Mouse (Mus musculus): ENCODE results near the gene Ptprr. TPM values are rescaled to one million over a fixed set of nuclear protein-coding genes. Genes with fewer than 3 reads are reported as not detected.
A peak's percentile ranks its signal among the peaks of the same experiment; 100 is the strongest.

Gene Ptprr
- polyA plus RNA-seq, 1 experiment from 2014 or later: 25.6 TPM

- no peak for ATAC-seq
- no peak overlapping the region for H3K4me3 ChIP-seq (ENCODE audit: low read length)
- no peak overlapping the region for H3K9ac ChIP-seq (ENCODE audit: low read depth, low read length)
- 57% methylated on average over 3 of the region's 3 CpGs for WGBS
- no peak overlapping the region for H3K27ac ChIP-seq (ENCODE audit: low read depth, low read length)
- H3K27me3 ChIP-seq (replicated peaks; ENCODE audit: control insufficient read depth, insufficient read depth, low read length): no peaks in the 10 kb centered on the region
- no peaks in the 10 kb centered on the region for H3K36me3 ChIP-seq (ENCODE audit: control insufficient read depth, insufficient read depth, low read length)
- peaks cover 2% of the 10 kb centered on the region for H3K9me3 ChIP-seq (ENCODE audit: control insufficient read depth, low read length)
- H3K4me1 ChIP-seq (ENCODE audit: control insufficient read depth, insufficient read depth, low read depth, low read length): 0 out of 2 replicates have a peak, but pooled peaks cover 2% of the 10 kb centered on the region
- peak overlapping the region; percentile 16; the same call in 1 of the 2 replicates for H3K4me2 ChIP-seq (ENCODE audit: low read length)
Measured at GRCm38 (mm10) chr10:116021081-116021480, 3.1 kb downstream of the Ptprr start.

GRCm38 (mm10) chr10:116038150-116038549, 20.1 kb downstream of the Ptprr start:
- ATAC-seq: no peak
- Histone ChIP-seq H3K4me1 (ENCODE audit: control insufficient read depth, insufficient read depth, low read depth, low read length) (no peaks in the 10 kb centered on the region), H3K27ac (ENCODE audit: low read depth, low read length) (no peak overlapping the region), H3K9ac (ENCODE audit: low read depth, low read length) (no peak overlapping the region), H3K4me2 (ENCODE audit: low read length) (no peak overlapping the region), H3K4me3 (ENCODE audit: low read length) (no peak overlapping the region), H3K27me3 (replicated peaks; ENCODE audit: control insufficient read depth, insufficient read depth, low read length) (no peaks in the 10 kb centered on the region), H3K9me3 (ENCODE audit: control insufficient read depth, low read length) (peaks cover 4% of the 10 kb centered on the region; the same call in 1 of the 2 replicates), H3K36me3 (ENCODE audit: control insufficient read depth, insufficient read depth, low read length) (no peaks in the 10 kb centered on the region)
- whole genome bisulfite sequencing: 70% methylated on average over 1 of the region's 1 CpGs

GRCm38 (mm10) chr10:116075954-116076353, 57.9 kb downstream of the Ptprr start:
- Histone ChIP-seq H3K9me3 (ENCODE audit: control insufficient read depth, low read length) (no peaks in the 10 kb centered on the region), H3K4me2 (ENCODE audit: low read length) (no peak overlapping the region), H3K4me1 (ENCODE audit: control insufficient read depth, insufficient read depth, low read depth, low read length) (peaks cover 2% of the 10 kb centered on the region; the same call in 1 of the 2 replicates), H3K27ac (ENCODE audit: low read depth, low read length) (no peak overlapping the region), H3K36me3 (ENCODE audit: control insufficient read depth, insufficient read depth, low read length) (no peaks in the 10 kb centered on the region), H3K27me3 (replicated peaks; ENCODE audit: control insufficient read depth, insufficient read depth, low read length) (no peaks in the 10 kb centered on the region), H3K9ac (ENCODE audit: low read depth, low read length) (no peak overlapping the region), H3K4me3 (ENCODE audit: low read length) (no peak overlapping the region)
- WGBS: 85% methylated on average over 5 of the region's 5 CpGs
- ATAC-seq: no peak

- ATAC-seq: no peak
- WGBS: 75% methylated on average over 5 of the region's 5 CpGs
- Histone ChIP-seq H3K9me3 (ENCODE audit: control insufficient read depth, low read length) (no peaks in the 10 kb centered on the region), H3K36me3 (ENCODE audit: control insufficient read depth, insufficient read depth, low read length) (no peaks in the 10 kb centered on the region), H3K4me2 (ENCODE audit: low read length) (no peak overlapping the region), H3K4me1 (ENCODE audit: control insufficient read depth, insufficient read depth, low read depth, low read length) (peaks cover 2% of the 10 kb centered on the region; the same call in 1 of the 2 replicates), H3K27ac (ENCODE audit: low read depth, low read length) (no peak overlapping the region), H3K4me3 (ENCODE audit: low read length) (no peak overlapping the region), H3K27me3 (replicated peaks; ENCODE audit: control insufficient read depth, insufficient read depth, low read length) (no peaks in the 10 kb centered on the region), H3K9ac (ENCODE audit: low read depth, low read length) (no peak overlapping the region)
Measured at GRCm38 (mm10) chr10:116078636-116079035, 60.6 kb downstream of the Ptprr start.

GRCm38 (mm10) chr10:116079396-116079795, 61.4 kb downstream of the Ptprr start:
- no peak overlapping the region for H3K27ac ChIP-seq (ENCODE audit: low read depth, low read length)
- H3K4me1 ChIP-seq (ENCODE audit: control insufficient read depth, insufficient read depth, low read depth, low read length): peaks cover 2% of the 10 kb centered on the region; the same call in 1 of the 2 replicates
- WGBS: 32% methylated on average over 7 of the region's 7 CpGs
- H3K9me3 ChIP-seq (ENCODE audit: control insufficient read depth, low read length): no peaks in the 10 kb centered on the region
- no peak for ATAC-seq
- no peaks in the 10 kb centered on the region for H3K36me3 ChIP-seq (ENCODE audit: control insufficient read depth, insufficient read depth, low read length)
- no peak overlapping the region for H3K9ac ChIP-seq (ENCODE audit: low read depth, low read length)
- no peak overlapping the region for H3K4me2 ChIP-seq (ENCODE audit: low read length)
- no peaks in the 10 kb centered on the region for H3K27me3 ChIP-seq (replicated peaks; ENCODE audit: control insufficient read depth, insufficient read depth, low read length)
- no peak overlapping the region for H3K4me3 ChIP-seq (ENCODE audit: low read length)

DNA sequence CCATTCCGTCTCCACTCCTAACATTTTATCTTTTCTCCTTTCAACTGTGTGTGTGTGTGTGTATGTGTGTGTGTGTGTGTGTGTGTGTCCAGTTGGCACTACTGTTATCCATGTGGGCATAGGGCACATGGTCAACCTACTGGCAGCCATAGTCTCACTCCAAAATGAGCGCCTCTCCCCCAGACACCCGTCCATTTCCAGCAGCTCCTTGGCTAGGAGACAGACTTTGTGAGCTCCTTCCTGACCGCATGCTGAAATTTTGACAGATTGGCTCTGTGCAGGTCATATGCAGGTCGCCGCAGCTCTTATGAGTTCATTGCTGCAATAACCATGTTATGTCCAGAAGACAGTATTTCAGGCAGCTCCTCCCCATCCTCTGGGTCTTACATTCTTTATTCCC, 62.8 kb downstream of the Ptprr start:
- WGBS: 89% methylated on average over 6 of the region's 6 CpGs
- no peaks in the 10 kb centered on the region for H3K27me3 ChIP-seq (replicated peaks; ENCODE audit: control insufficient read depth, insufficient read depth, low read length)
- peaks cover 2% of the 10 kb centered on the region; the same call in 1 of the 2 replicates for H3K4me1 ChIP-seq (ENCODE audit: control insufficient read depth, insufficient read depth, low read depth, low read length)
- no peak overlapping the region for H3K4me2 ChIP-seq (ENCODE audit: low read length)
- H3K9me3 ChIP-seq (ENCODE audit: control insufficient read depth, low read length): no peaks in the 10 kb centered on the region
- H3K36me3 ChIP-seq (ENCODE audit: control insufficient read depth, insufficient read depth, low read length): no peaks in the 10 kb centered on the region
- ATAC-seq: peak; percentile 47; the same call in 1 of the 2 replicates
- no peak overlapping the region for H3K27ac ChIP-seq (ENCODE audit: low read depth, low read length)
- no peak overlapping the region for H3K9ac ChIP-seq (ENCODE audit: low read depth, low read length)
- H3K4me3 ChIP-seq (ENCODE audit: low read length): no peak overlapping the region

GRCm38 (mm10) chr10:116083965-116084364, 66.0 kb downstream of the Ptprr start:
- WGBS: 33% methylated on average over 3 of the region's 3 CpGs
- H3K27me3 ChIP-seq (replicated peaks; ENCODE audit: control insufficient read depth, insufficient read depth, low read length): no peaks in the 10 kb centered on the region

DNA sequence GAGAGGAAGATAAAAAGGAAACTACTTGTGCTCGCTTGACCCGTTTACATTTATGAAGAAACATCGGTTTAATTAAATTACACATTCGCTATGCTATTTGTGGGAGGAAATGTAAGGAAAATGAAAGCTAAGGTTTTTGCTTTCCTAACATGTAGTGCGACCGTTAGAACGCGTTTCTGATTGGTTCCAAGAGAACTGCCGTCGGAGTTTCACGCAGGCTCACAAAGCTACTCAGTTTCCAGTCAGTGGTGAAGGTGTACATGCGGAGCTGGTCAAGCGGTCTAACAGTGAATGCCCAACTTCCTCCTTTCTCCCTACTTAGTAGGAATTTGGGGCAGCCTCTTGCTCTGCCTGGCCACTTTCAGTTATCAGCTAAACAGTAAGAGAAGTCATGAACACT, 78.5 kb downstream of the Ptprr start:
- Histone ChIP-seq H3K9me3 (ENCODE audit: control insufficient read depth, low read length) (no peaks in the 10 kb centered on the region), H3K4me1 (ENCODE audit: control insufficient read depth, insufficient read depth, low read depth, low read length) (no peaks in the 10 kb centered on the region), H3K27me3 (replicated peaks; ENCODE audit: control insufficient read depth, insufficient read depth, low read length) (no peaks in the 10 kb centered on the region), H3K27ac (ENCODE audit: low read depth, low read length) (no peak overlapping the region), H3K9ac (ENCODE audit: low read depth, low read length) (no peak overlapping the region), H3K4me3 (ENCODE audit: low read length) (no peak overlapping the region), H3K4me2 (ENCODE audit: low read length) (no peak overlapping the region), H3K36me3 (ENCODE audit: control insufficient read depth, insufficient read depth, low read length) (no peaks in the 10 kb centered on the region)
- no peak for ATAC-seq
- WGBS: 85% methylated on average over 13 of the region's 13 CpGs

More at GRCm38 (mm10) chr10:116083965-116084364, 66.0 kb downstream of the Ptprr start:
- ATAC-seq: no peak
- Histone ChIP-seq H3K27ac (ENCODE audit: low read depth, low read length) (no peak overlapping the region), H3K36me3 (ENCODE audit: control insufficient read depth, insufficient read depth, low read length) (no peaks in the 10 kb centered on the region), H3K4me3 (ENCODE audit: low read length) (no peak overlapping the region), H3K9me3 (ENCODE audit: control insufficient read depth, low read length) (no peaks in the 10 kb centered on the region), H3K9ac (ENCODE audit: low read depth, low read length) (no peak overlapping the region), H3K4me2 (ENCODE audit: low read length) (no peak overlapping the region), H3K4me1 (ENCODE audit: control insufficient read depth, insufficient read depth, low read depth, low read length) (peaks cover 2% of the 10 kb centered on the region; the same call in 1 of the 2 replicates)

DNA sequence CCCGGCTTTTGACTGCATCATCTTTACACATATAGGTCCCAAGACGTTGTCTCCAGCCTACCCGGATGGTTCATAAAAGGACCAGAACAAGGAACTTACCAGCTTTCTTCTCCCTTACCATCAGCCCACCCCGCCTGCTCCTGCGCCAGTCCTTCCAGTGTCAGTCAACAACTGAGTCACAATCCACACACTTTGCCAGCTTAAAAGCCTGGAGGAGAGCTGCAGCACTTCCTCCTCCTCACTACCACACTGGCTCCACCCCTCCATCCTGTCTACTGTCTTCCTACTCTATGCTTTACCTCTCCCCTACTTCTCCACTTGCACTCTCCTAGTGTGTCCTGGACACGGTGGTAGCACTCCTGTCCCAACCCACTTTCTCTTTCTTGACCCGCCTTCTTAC, 80.5 kb downstream of the Ptprr start:
- no peak overlapping the region for H3K27ac ChIP-seq (ENCODE audit: low read depth, low read length)
- H3K4me1 ChIP-seq (ENCODE audit: control insufficient read depth, insufficient read depth, low read depth, low read length): no peaks in the 10 kb centered on the region
- H3K4me3 ChIP-seq (ENCODE audit: low read length): no peak overlapping the region
- ATAC-seq: no peak
- H3K4me2 ChIP-seq (ENCODE audit: low read length): no peak overlapping the region
- no peaks in the 10 kb centered on the region for H3K36me3 ChIP-seq (ENCODE audit: control insufficient read depth, insufficient read depth, low read length)
- H3K9me3 ChIP-seq (ENCODE audit: control insufficient read depth, low read length): no peaks in the 10 kb centered on the region
- no peaks in the 10 kb centered on the region for H3K27me3 ChIP-seq (replicated peaks; ENCODE audit: control insufficient read depth, insufficient read depth, low read length)
- 95% methylated on average over 7 of the region's 7 CpGs for WGBS
- no peak overlapping the region for H3K9ac ChIP-seq (ENCODE audit: low read depth, low read length)

GRCm38 (mm10) chr10:116108176-116108575, 90.2 kb downstream of the Ptprr start:
- Histone ChIP-seq H3K27me3 (replicated peaks; ENCODE audit: control insufficient read depth, insufficient read depth, low read length) (no peaks in the 10 kb centered on the region), H3K4me1 (ENCODE audit: control insufficient read depth, insufficient read depth, low read depth, low read length) (no peaks in the 10 kb centered on the region), H3K4me2 (ENCODE audit: low read length) (no peak overlapping the region), H3K9me3 (ENCODE audit: control insufficient read depth, low read length) (no peaks in the 10 kb centered on the region), H3K9ac (ENCODE audit: low read depth, low read length) (no peak overlapping the region), H3K36me3 (ENCODE audit: control insufficient read depth, insufficient read depth, low read length) (no peaks in the 10 kb centered on the region), H3K4me3 (ENCODE audit: low read length) (no peak overlapping the region), H3K27ac (ENCODE audit: low read depth, low read length) (no peak overlapping the region)
- WGBS: 68% methylated on average over 4 of the region's 4 CpGs
- ATAC-seq: no peak

Data from hindbrain, embryonic 16.5 days (tissue).